Mouse (Mus musculus) midbrain, embryonic 14.5 days (tissue): ENCODE measurements around the gene Zmynd10. TPM values are rescaled to one million over a fixed set of nuclear protein-coding genes. Genes with fewer than 3 reads are reported as not detected.
"Not testable (repeated sequence)": the region's sequence is repeated elsewhere in the genome, so short reads cannot be mapped to it uniquely, and the experiment has no call there.

Experiments used
- ATAC-seq: fragments of 200-750 bp; cut with Nextera tagmentation; 2 replicates; pipeline ENCODE4 v1.8.0; 2017; ENCODE audit warnings: moderate number of reproducible peaks, moderate library complexity; ENCODE audit not compliant: low FRiP score, low TSS enrichment
- DNase-seq: peaks from one replicate; pipeline ENCODE4 v3.0.0-alpha.2; 2015
- H3K27ac ChIP-seq: fragments of 300-500 bp; sonication (generic); replicated peaks from 2 replicates; pipeline ENCODE4 v1.5.1; 2014; ENCODE audit warnings: mild to moderate bottlenecking, low read depth, low read length, moderate library complexity
- H3K27me3 ChIP-seq: fragments of 300-500 bp; sonication (generic); 2 replicates; pipeline ENCODE4 v1.6.1; 2014; ENCODE audit warnings: low read length, control low read depth, mixed read lengths; ENCODE audit not compliant: control insufficient read depth, insufficient read depth
- H3K36me3 ChIP-seq: fragments of 300-500 bp; sonication (generic); 2 replicates; pipeline ENCODE4 v1.6.1; 2014; ENCODE audit warnings: low read length, control low read depth; ENCODE audit not compliant: control insufficient read depth, insufficient read depth
- H3K4me1 ChIP-seq: fragments of 300-500 bp; sonication (generic); 2 replicates; pipeline ENCODE4 v1.6.1; 2014; ENCODE audit warnings: mild to moderate bottlenecking, antibody characterized with exemption, low read length, control low read depth; ENCODE audit not compliant: control insufficient read depth, insufficient read depth
- H3K4me2 ChIP-seq: fragments of 300-500 bp; sonication (generic); 2 replicates; pipeline ENCODE4 v1.6.1; 2014; ENCODE audit warnings: mild to moderate bottlenecking, low read length, moderate library complexity
- H3K4me3 ChIP-seq: fragments of 300-500 bp; sonication (generic); replicated peaks from 2 replicates; pipeline ENCODE4 v1.5.1; 2014; ENCODE audit warnings: low read depth, low read length
- H3K9ac ChIP-seq: fragments of 300-500 bp; sonication (generic); replicated peaks from 2 replicates; pipeline ENCODE4 v1.6.1; 2014; ENCODE audit warnings: mild to moderate bottlenecking, low read length, moderate library complexity
- H3K9me3 ChIP-seq: fragments of 300-500 bp; sonication (generic); 2 replicates; pipeline ENCODE4 v1.6.1; 2016; ENCODE audit warnings: low read length, control low read depth, mixed read lengths; ENCODE audit not compliant: control insufficient read depth
- WGBS: fragments of 180-500 bp; shearing (Covaris S2); extraction: QIAGEN DNeasy Blood & Tissue Kit; methylation state at CpG from one replicate; pipeline ENCODE4 v1.1.7; 2014; 5-methylcytosine and 5-hydroxymethylcytosine counted together
- polyA plus RNA-seq: library from polyadenylated mRNA; unstranded; fragments of >200 nt; fragmentation: Nextera tagmentation; extraction: Ambion mirVana; gene quantifications from 2 replicates; pipeline ENCODE4 v1.2.1, GENCODE M21; 2014

Zmynd10 gene
- polyA plus RNA-seq, 1 experiment from 2014 or later, result 2.5 TPM

DNA sequence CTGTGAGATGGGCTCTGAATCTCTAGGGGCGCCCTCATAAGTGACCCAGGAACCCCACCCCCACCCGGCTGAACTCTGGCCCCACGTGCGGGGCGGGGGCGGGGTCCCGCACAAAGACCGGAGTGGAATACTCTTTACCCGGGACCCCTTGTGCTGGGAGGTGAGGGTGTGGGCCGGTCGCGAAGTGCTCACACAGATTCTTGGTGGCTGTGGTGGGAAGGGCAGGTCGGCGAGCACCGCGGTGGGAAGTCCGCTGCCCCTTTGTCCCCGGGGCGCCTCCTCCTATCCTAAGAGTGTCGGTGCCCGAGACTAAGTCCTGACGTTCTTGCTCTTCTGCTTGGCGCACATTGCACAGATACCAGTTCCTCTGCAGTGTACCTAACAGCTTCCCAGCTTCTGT is 22.2 kb downstream of the Zmynd10 start:
- H3K27me3 ChIP-seq, result no peaks in the 10 kb centered on the region
- H3K9me3 ChIP-seq, result no peaks in the 10 kb centered on the region
- peaks cover 57% of the 10 kb centered on the region for H3K36me3 ChIP-seq
- peak overlapping the region; percentile 88 for H3K27ac ChIP-seq
- peak overlapping the region; percentile 80 for H3K9ac ChIP-seq
- H3K4me3 ChIP-seq, result peak overlapping the region; percentile 85
- under 1% methylated on average over 23 of the region's 23 CpGs for WGBS
- peaks cover 32% of the 10 kb centered on the region for H3K4me1 ChIP-seq
- DNase-seq (no peak), ATAC-seq (peak; percentile 54)
- H3K4me2 ChIP-seq, result peak overlapping the region; percentile 83

DNA sequence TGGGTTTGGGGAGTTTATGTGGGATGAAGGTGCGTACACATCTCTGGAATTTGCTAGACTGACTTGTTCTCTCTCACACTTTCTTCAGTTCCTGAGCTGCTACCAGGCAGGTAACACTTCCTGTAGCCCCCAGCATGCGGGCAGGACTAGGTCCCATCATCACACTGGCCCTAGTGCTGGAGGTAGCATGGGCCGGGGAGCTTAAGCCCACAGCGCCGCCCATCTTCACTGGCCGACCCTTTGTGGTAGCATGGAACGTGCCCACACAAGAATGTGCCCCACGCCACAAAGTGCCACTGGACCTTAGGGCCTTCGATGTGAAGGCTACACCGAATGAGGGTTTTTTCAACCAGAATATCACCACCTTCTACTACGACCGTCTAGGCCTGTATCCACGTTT is 22.9 kb downstream of the Zmynd10 start:
- Histone ChIP-seq H3K27ac (peak overlapping the region; percentile 88), H3K4me2 (peak overlapping the region; percentile 83), H3K9me3 (no peaks in the 10 kb centered on the region), H3K9ac (peak overlapping the region; percentile 80), H3K27me3 (no peaks in the 10 kb centered on the region), H3K4me3 (peak overlapping the region; percentile 85), H3K4me1 (peaks cover 32% of the 10 kb centered on the region), H3K36me3 (peaks cover 57% of the 10 kb centered on the region)
- ATAC-seq (no peak), DNase-seq (no peak)
- 46% methylated on average over 13 of the region's 13 CpGs for WGBS

DNA sequence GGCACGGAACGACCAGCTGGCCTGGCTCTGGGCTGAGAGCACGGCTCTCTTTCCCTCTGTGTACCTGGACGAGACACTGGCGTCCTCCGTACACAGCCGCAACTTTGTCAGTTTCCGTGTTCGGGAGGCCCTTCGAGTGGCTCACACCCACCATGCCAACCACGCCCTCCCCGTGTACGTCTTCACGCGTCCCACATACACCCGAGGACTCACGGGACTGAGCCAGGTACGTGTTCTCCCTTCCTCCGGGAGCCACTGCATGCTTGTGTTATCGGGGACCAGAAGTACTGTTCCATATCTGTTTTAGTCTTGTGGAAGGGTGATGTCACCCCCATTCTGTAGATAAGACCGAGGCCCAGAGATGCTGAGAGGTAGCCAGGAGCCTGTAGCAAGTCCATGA is 23.7 kb downstream of the Zmynd10 start:
- Histone ChIP-seq H3K36me3 (peaks cover 49% of the 10 kb centered on the region), H3K4me1 (peaks cover 32% of the 10 kb centered on the region), H3K9ac (peak overlapping the region; percentile 80), H3K4me3 (peak overlapping the region; percentile 85), H3K4me2 (peak overlapping the region; percentile 83), H3K9me3 (no peaks in the 10 kb centered on the region), H3K27ac (no peak overlapping the region), H3K27me3 (no peaks in the 10 kb centered on the region)
- DNase-seq (no peak), ATAC-seq (no peak)
- 94% methylated on average over 21 of the region's 21 CpGs for WGBS

DNA sequence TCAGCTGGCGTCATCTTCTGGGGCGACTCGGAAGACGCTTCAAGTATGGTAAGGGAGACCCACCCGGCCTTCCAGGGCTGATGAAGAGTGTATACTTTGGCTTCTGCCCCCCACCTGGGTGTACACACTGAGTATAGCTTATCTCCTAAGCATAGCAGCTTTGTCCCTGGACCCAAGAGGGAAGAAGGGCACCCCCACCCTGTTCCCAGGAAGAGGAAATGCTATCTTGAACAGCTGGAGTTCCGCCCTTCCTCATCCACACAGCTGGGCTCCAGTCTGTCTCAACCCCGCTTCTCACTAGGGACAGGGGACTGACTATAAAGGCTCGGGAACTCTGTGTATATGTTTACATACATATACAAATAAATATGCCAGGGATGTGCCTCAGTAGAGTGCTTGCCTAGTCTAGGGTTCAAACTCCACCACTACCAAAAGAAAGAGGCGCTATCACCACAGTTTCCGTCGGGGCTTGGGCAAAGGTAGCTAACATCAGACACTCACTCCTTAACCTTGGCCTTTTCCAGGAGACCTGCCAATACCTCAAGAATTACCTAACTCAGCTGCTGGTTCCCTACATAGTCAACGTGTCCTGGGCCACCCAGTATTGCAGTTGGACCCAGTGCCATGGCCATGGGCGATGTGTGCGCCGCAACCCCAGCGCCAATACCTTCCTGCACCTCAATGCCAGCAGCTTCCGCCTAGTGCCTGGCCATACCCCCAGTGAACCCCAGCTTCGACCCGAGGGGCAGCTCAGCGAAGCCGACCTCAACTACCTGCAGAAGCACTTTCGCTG is 24.6 kb downstream of the Zmynd10 start:
- H3K4me3 ChIP-seq, result no peak overlapping the region
- no peak overlapping the region for H3K9ac ChIP-seq
- H3K27ac ChIP-seq, result no peak overlapping the region
- no peaks in the 10 kb centered on the region for H3K27me3 ChIP-seq
- peaks cover 32% of the 10 kb centered on the region for H3K4me1 ChIP-seq
- WGBS, result 95% methylated on average over 22 of the region's 22 CpGs
- no peaks in the 10 kb centered on the region for H3K9me3 ChIP-seq
- peak overlapping the region; percentile 83 for H3K4me2 ChIP-seq
- no peak for ATAC-seq
- peaks cover 41% of the 10 kb centered on the region for H3K36me3 ChIP-seq
- DNase-seq, result no peak

DNA sequence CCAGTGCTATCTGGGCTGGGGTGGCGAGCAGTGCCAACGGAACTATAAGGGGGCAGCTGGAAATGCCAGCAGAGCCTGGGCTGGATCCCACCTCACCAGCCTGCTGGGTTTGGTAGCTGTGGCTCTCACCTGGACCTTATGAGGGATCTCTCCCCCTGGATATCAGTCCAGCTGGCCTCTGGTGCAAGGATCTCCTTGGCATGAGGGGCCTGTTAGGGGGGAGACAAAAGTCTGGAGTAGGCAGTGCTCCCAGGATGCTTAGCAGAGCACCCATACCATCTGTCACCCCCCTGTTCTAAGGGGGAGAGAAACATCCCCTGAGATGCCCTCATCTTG is 25.2 kb downstream of the Zmynd10 start:
- peaks cover 41% of the 10 kb centered on the region for H3K36me3 ChIP-seq
- H3K27ac ChIP-seq, result no peak overlapping the region
- H3K27me3 ChIP-seq, result no peaks in the 10 kb centered on the region
- H3K9ac ChIP-seq, result no peak overlapping the region
- no peak for DNase-seq
- ATAC-seq, result no peak
- H3K9me3 ChIP-seq, result no peaks in the 10 kb centered on the region
- no peak overlapping the region for H3K4me2 ChIP-seq
- H3K4me1 ChIP-seq, result peaks cover 36% of the 10 kb centered on the region
- 100% methylated on average over 2 of the region's 2 CpGs for WGBS
- H3K4me3 ChIP-seq, result no peak overlapping the region

DNA sequence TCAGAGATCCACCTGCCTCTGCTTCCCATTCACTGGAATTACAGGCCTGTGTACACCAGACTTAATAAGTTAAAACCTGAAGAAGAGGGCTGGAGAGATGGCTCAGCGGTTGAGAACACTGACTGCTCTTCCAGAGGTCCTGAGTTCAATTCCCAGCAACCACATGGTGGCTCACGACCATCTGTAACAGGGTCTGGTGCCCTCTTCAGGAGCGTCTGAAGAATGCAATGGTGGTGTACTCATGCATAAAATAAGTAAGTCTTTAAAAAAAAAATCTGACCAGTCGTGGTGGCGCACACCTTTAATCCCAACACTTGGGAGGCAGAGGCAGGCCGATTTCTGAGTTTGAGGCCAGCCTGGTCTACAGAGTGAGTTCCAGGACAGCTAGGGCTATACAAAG is 26.7 kb downstream of the Zmynd10 start:
- DNase-seq, H3K9me3 ChIP-seq, ATAC-seq, H3K27me3 ChIP-seq, H3K4me3 ChIP-seq, H3K27ac ChIP-seq, H3K4me2 ChIP-seq, H3K9ac ChIP-seq: not testable (repeated sequence)
- peaks cover 41% of the 10 kb centered on the region for H3K36me3 ChIP-seq
- H3K4me1 ChIP-seq, result peaks cover 25% of the 10 kb centered on the region
- WGBS, result 81% methylated on average over 6 of the region's 6 CpGs

DNA sequence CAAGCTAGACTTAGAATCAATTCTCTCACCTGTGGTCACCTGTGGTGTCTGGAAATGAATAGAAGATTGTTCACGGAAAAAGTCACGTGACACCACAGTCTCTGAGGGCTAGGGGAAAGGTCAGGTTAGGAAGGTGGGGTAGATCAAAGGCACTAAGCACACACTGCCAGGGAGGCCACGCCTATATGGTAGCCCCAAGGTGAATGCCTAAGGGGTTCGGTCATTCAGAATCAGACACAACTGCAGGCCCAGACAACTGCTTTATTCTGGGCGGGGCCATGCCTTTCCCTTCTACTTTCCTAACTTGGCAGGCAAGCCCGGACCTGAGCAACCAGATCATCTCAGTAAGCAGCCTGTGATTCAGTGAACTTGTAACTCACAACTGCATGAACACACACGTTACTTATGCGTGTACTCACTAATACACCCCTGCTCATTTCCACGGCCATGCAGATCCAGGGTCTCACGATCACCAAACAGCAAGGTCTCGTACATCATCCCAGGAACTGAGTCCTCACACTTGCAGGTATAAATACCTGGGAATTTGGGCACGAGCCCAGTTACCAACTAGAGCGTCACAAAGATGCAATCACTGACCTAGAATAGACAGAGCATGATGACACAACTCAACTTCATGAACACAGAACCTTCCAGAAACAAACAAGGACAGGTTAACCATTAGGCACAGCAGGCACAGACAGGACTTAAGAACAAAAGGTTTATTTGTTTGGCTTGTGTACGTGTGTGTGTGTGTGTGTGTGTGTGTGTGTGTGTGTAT is 28.7 kb downstream of the Zmynd10 start:
- ATAC-seq (no peak), DNase-seq (no peak)
- Histone ChIP-seq H3K27ac (0 out of 2 replicates have a peak overlapping the region, but pooled peaks have one; percentile 41), H3K36me3 (peaks cover 36% of the 10 kb centered on the region), H3K9me3 (no peaks in the 10 kb centered on the region), H3K4me1 (peaks cover 22% of the 10 kb centered on the region), H3K9ac (no peak overlapping the region), H3K4me3 (no peak overlapping the region), H3K27me3 (no peaks in the 10 kb centered on the region), H3K4me2 (no peak overlapping the region)
- WGBS, result 89% methylated on average over 14 of the region's 14 CpGs

DNA sequence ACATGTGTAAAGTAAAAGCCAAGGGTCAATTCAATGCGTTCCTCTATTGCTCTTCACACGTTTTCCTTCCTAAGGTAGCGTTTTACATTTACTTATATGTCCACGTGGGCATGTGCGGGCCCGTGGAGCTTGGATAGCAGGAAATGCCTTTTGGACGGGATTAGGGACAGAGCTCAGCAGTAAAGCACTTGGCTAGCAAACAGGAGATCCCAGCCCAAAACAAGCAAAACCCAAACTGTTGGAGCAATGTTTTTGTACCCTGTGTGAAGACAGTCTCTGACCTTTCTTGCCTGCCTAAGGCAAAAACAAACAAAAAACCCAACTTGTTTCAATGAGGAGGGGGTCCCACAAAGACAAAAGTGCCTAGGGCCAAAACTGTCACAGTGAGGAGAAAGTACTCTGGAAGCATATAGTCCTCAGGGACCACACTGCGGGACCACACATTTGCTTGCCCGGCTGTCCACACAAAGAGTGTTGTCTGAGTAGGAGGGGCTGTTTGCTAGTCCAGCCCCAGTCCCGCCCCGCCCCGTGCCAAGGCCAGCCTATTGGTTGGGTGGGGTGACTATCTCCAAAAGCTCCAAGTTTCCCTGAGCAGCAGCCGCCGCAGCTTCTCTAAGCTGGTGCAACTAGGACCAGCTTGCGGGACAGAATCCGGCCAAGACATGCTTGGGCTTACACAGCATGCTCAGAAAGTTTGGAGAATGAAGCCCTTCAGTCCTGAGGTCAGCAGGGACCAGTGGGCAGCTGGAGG is 29.4 kb downstream of the Zmynd10 start, which contains the start of gene Hyal1:
Hyal1 (plus strand) TSS at position 571 of the 751 bp plus-strand sequence.
- Histone ChIP-seq H3K4me1 (peaks cover 20% of the 10 kb centered on the region), H3K9me3 (no peaks in the 10 kb centered on the region), H3K36me3 (peaks cover 29% of the 10 kb centered on the region), H3K27ac (peak within 1 kb of the TSS; percentile 41; the same call in 1 of the 2 replicates), H3K4me2 (peak within 1 kb of the TSS; percentile 42), H3K9ac (no peak within 1 kb of the TSS; the same call in 1 of the 2 replicates), H3K27me3 (no peaks in the 10 kb centered on the region), H3K4me3 (peak within 1 kb of the TSS; percentile 21)
- WGBS, result 27% methylated on average over 16 of the region's 16 CpGs
- ATAC-seq, result peak; percentile 29
- peak; percentile 76 for DNase-seq
